Mouse (Mus musculus) kidney, adult 2 months (tissue): ENCODE measurements around the gene Gtf2a2. TPM values are rescaled to one million over a fixed set of nuclear protein-coding genes. Genes with fewer than 3 reads are reported as not detected.
A peak's percentile ranks its signal among the peaks of the same experiment; 100 is the strongest.

ENCODE experiments used
- DNase-seq: peaks from one replicate; pipeline ENCODE4 v3.0.0; 2021
- H3K27ac ChIP-seq: fragments of 200-500 bp; 2 replicates; pipeline ENCODE4 v1.5.1; 2012; ENCODE audit warnings: low read depth, low read length, control low read depth, inconsistent platforms; ENCODE audit not compliant: insufficient read depth
- H3K27me3 ChIP-seq: fragments of 200-500 bp; replicated peaks from 2 replicates; pipeline ENCODE4 v1.6.1; 2012; ENCODE audit warnings: mild to moderate bottlenecking, moderate library complexity, low read length, inconsistent platforms; ENCODE audit not compliant: control insufficient read depth, insufficient read depth
- H3K36me3 ChIP-seq: fragments of 200-500 bp; 2 replicates; pipeline ENCODE4 v1.6.1; 2012; ENCODE audit warnings: mild to moderate bottlenecking, moderate library complexity, low read length, inconsistent platforms; ENCODE audit not compliant: control insufficient read depth, insufficient read depth
- H3K4me1 ChIP-seq: fragments of 200-500 bp; 2 replicates; pipeline ENCODE4 v1.6.1; 2011; ENCODE audit warnings: low read length; ENCODE audit not compliant: control insufficient read depth, insufficient read depth
- H3K4me3 ChIP-seq: fragments of 200-500 bp; 2 replicates; pipeline ENCODE4 v1.5.1; 2011; ENCODE audit warnings: mild to moderate bottlenecking, low read depth, low read length, control low read depth; ENCODE audit not compliant: insufficient read depth
- CTCF ChIP-seq: fragments of 200-500 bp; conservative IDR thresholded peaks from 2 replicates; pipeline ENCODE4 v1.5.1; 2011; ENCODE audit warnings: low read depth, mild to moderate bottlenecking, control low read depth, low read length, moderate library complexity, mixed read lengths; ENCODE audit not compliant: insufficient read depth, insufficient read length
- POLR2A ChIP-seq: fragments of 200-500 bp; IDR thresholded peaks from one replicate; pipeline ENCODE4 v1.6.1; 2011; ENCODE audit warnings: low read depth, low read length, control low read depth
- WGBS: fragments of 180-500 bp; shearing (Covaris S2); methylation state at CpG from one replicate; pipeline ENCODE4 v1.1.7; 2018; 5-methylcytosine and 5-hydroxymethylcytosine counted together
- polyA plus RNA-seq: library from polyadenylated mRNA; depleted of rRNA; stranded (reverse); fragments of >200 nt; gene quantifications from 2 replicates; pipeline ENCODE4 v1.2.3, GENCODE M21; 2012

The Gtf2a2 gene
- polyA plus RNA-seq, 1 experiment = 19.6 TPM

- WGBS = under 1% methylated on average over 72 of the region's 76 CpGs
- H3K36me3 ChIP-seq = no peaks in the 10 kb centered on the region
- TF ChIP-seq POLR2A = peak; percentile 83
- no peak for TF ChIP-seq CTCF
- H3K27ac ChIP-seq = peak within 1 kb of the TSS; percentile 77
- H3K4me3 ChIP-seq = peak within 1 kb of the TSS; percentile 78
- H3K27me3 ChIP-seq = no peaks in the 10 kb centered on the region
- DNase-seq = peak; percentile 97
- peaks cover 3% of the 10 kb centered on the region for H3K4me1 ChIP-seq
These were observed 22.8 kb upstream of the Gtf2a2 start, which contains the start of gene Bnip2 for GRCm38 (mm10) chr9:69989303-69990121. Gene Bnip2 (plus strand): TSS chr9:69989466.

GRCm38 (mm10) chr9:69990346-69990745, 22.0 kb upstream of the Gtf2a2 start:
- 9% methylated on average over 5 of the region's 5 CpGs for WGBS
- Histone ChIP-seq H3K27me3 (no peaks in the 10 kb centered on the region), H3K4me1 (peaks cover 3% of the 10 kb centered on the region), H3K27ac (no peak overlapping the region), H3K36me3 (no peaks in the 10 kb centered on the region), H3K4me3 (no peak overlapping the region; the same call in 1 of the 2 replicates)
- TF ChIP-seq CTCF (no peak), POLR2A (no peak)
- DNase-seq = no peak

GRCm38 (mm10) chr9:69992841-69993277, 19.5 kb upstream of the Gtf2a2 start:
- Histone ChIP-seq H3K4me1 (peaks cover 3% of the 10 kb centered on the region), H3K36me3 (peaks cover 8% of the 10 kb centered on the region), H3K27me3 (no peaks in the 10 kb centered on the region), H3K27ac (peak overlapping the region; percentile 61; the same call in 1 of the 2 replicates), H3K4me3 (no peak overlapping the region)
- DNase-seq = no peak
- WGBS = 49% methylated on average over 5 of the region's 5 CpGs
- no peak for TF ChIP-seq CTCF
- no peak for TF ChIP-seq POLR2A

- H3K36me3 ChIP-seq = peaks cover 8% of the 10 kb centered on the region
- 57% methylated on average over 1 of the region's 1 CpGs for WGBS
- peaks cover 3% of the 10 kb centered on the region for H3K4me1 ChIP-seq
- TF ChIP-seq CTCF = no peak
- TF ChIP-seq POLR2A = no peak
- H3K27me3 ChIP-seq = no peaks in the 10 kb centered on the region
- no peak overlapping the region for H3K4me3 ChIP-seq
- H3K27ac ChIP-seq = no peak overlapping the region
- DNase-seq = no peak
These were observed 18.9 kb upstream of the Gtf2a2 start for GRCm38 (mm10) chr9:69993479-69993878.

- no peak overlapping the region for H3K27ac ChIP-seq
- WGBS = 88% methylated on average over 5 of the region's 5 CpGs
These were observed 17.8 kb upstream of the Gtf2a2 start for GRCm38 (mm10) chr9:69994547-69994946.

GRCm38 (mm10) chr9:69999318-69999717, 13.0 kb upstream of the Gtf2a2 start:
- peaks cover under 1% of the 10 kb centered on the region; the same call in 1 of the 2 replicates for H3K4me1 ChIP-seq
- H3K27ac ChIP-seq = no peak overlapping the region
- no peak for DNase-seq
- H3K27me3 ChIP-seq = no peaks in the 10 kb centered on the region
- no peak; the same call in 1 of the 2 replicates for TF ChIP-seq CTCF
- no peak for TF ChIP-seq POLR2A
- 75% methylated on average over 1 of the region's 1 CpGs for whole genome bisulfite sequencing
- no peak overlapping the region for H3K4me3 ChIP-seq
- H3K36me3 ChIP-seq = peaks cover 22% of the 10 kb centered on the region

More at GRCm38 (mm10) chr9:69994547-69994946, 17.8 kb upstream of the Gtf2a2 start:
- no peak for DNase-seq
- Histone ChIP-seq H3K4me1 (peaks cover 3% of the 10 kb centered on the region), H3K27me3 (no peaks in the 10 kb centered on the region), H3K36me3 (peaks cover 13% of the 10 kb centered on the region), H3K4me3 (no peak overlapping the region)
- TF ChIP-seq POLR2A = no peak
- TF ChIP-seq CTCF = no peak

- 74% methylated on average over 10 of the region's 10 CpGs for WGBS
- DNase-seq = no peak
- H3K36me3 ChIP-seq = peaks cover 20% of the 10 kb centered on the region
- TF ChIP-seq POLR2A (no peak), CTCF (no peak)
- no peaks in the 10 kb centered on the region for H3K4me1 ChIP-seq
- no peak overlapping the region for H3K27ac ChIP-seq
- no peaks in the 10 kb centered on the region for H3K27me3 ChIP-seq
- H3K4me3 ChIP-seq = no peak overlapping the region
These were observed 8.8 kb upstream of the Gtf2a2 start for GRCm38 (mm10) chr9:70003516-70003915.
